Mouse (Mus musculus) neural tube, embryonic 12.5 days (tissue): ENCODE data around the gene Yipf2. TPM values are rescaled to one million over a fixed set of nuclear protein-coding genes. Genes with fewer than 3 reads are reported as not detected.

Source experiments
- ATAC-seq: fragments of 200-750 bp; cut with Nextera tagmentation; 2 replicates; pipeline ENCODE4 v1.8.0; 2017; ENCODE audit warnings: low read depth, mild to moderate bottlenecking, moderate TSS enrichment, moderate library complexity; ENCODE audit not compliant: low FRiP score
- H3K27ac ChIP-seq: fragments of 300-500 bp; sonication (generic); 2 replicates; pipeline ENCODE4 v1.5.1; 2016
- H3K27me3 ChIP-seq: fragments of 300-500 bp; sonication (generic); replicated peaks from 2 replicates; pipeline ENCODE4 v1.6.1; 2016; ENCODE audit warnings: mild to moderate bottlenecking
- H3K36me3 ChIP-seq: fragments of 300-500 bp; sonication (generic); 2 replicates; pipeline ENCODE4 v1.6.1; 2016; ENCODE audit warnings: mild to moderate bottlenecking
- H3K4me1 ChIP-seq: fragments of 300-500 bp; sonication (generic); 2 replicates; pipeline ENCODE4 v1.6.1; 2016
- H3K4me2 ChIP-seq: fragments of 300-500 bp; sonication (generic); replicated peaks from 2 replicates; pipeline ENCODE4 v1.6.1; 2016; ENCODE audit warnings: mild to moderate bottlenecking
- H3K4me3 ChIP-seq: fragments of 300-500 bp; sonication (generic); 2 replicates; pipeline ENCODE4 v1.5.1; 2016
- H3K9ac ChIP-seq: fragments of 300-500 bp; sonication (generic); 2 replicates; pipeline ENCODE4 v1.6.1; 2016; ENCODE audit warnings: mild to moderate bottlenecking
- H3K9me3 ChIP-seq: fragments of 300-500 bp; sonication (generic); 2 replicates; pipeline ENCODE4 v1.6.1; 2016; ENCODE audit warnings: mild to moderate bottlenecking
- WGBS: fragments of 180-500 bp; shearing (Covaris S2); methylation state at CpG from one replicate; pipeline ENCODE4 v1.1.7; 2016; 5-methylcytosine and 5-hydroxymethylcytosine counted together
- polyA plus RNA-seq: library from polyadenylated mRNA; unstranded; fragments of >200 nt; fragmentation: Nextera tagmentation; extraction: Ambion mirVana; gene quantifications from 2 replicates; pipeline ENCODE4 v1.2.1, GENCODE M21; 2016

Gene Yipf2
- polyA plus RNA-seq, 1 experiment from 2014 or later, result 22.1 TPM

DNA sequence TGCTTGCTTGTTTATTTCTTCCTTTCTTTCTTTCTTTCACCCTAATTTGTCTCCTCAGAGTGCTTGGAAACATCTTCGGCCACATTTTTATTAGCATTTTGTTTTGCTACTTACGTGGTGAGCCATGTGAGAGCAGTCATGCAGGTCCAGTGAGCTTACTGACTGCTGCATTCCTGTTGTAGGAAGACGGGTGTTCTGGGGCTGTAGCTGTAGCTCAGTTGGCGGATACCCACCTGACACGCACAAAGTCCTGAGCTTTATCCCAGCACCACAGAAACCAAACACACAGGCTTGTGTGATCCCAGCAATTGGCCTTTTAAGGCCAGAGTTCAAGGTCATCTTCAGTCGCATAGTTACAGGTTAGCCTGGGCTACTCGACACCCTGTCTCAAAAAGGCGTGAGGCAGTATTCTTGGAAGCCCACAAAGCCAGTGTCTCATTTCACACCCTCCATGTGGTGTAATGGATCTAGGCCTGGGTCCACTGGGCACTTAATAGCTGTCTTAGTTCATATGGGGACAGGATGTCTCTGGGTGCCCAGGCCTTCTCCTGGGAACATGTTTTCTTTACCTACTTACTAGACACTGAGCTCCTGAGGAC, 23.9 kb downstream of the Yipf2 start:
- 90% methylated on average over 8 of the region's 8 CpGs for WGBS
- peaks cover 41% of the 10 kb centered on the region for H3K36me3 ChIP-seq

DNA sequence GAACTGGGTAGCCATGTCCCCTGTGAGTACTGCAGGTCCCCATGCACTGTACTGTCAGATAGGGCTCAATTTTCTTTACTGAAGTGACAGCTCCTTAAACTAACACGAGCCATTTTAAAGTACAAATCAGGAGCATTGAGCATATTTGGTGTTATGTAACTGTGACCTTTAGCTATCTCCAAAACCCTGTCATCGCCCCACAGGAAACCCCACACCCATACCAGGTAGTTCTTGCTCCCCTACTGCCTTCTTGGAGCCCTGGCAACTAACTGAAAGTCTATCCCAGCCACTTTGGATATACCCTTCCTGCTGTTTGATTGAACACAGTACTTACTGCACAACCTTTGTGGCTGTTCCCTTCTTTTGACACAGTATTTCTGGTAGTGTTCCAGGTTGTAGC, 25.6 kb downstream of the Yipf2 start:
- H3K9me3 ChIP-seq, result no peaks in the 10 kb centered on the region
- 91% methylated on average over 2 of the region's 2 CpGs for WGBS
- H3K27ac ChIP-seq, result no peak overlapping the region

More for the DNA sequence above, 23.9 kb downstream of the Yipf2 start:
- Histone ChIP-seq H3K9ac (no peak overlapping the region), H3K27ac (no peak overlapping the region), H3K9me3 (no peaks in the 10 kb centered on the region), H3K4me2 (no peak overlapping the region), H3K4me3 (no peak overlapping the region), H3K27me3 (no peaks in the 10 kb centered on the region), H3K4me1 (no peaks in the 10 kb centered on the region)
- no peak for ATAC-seq

DNA sequence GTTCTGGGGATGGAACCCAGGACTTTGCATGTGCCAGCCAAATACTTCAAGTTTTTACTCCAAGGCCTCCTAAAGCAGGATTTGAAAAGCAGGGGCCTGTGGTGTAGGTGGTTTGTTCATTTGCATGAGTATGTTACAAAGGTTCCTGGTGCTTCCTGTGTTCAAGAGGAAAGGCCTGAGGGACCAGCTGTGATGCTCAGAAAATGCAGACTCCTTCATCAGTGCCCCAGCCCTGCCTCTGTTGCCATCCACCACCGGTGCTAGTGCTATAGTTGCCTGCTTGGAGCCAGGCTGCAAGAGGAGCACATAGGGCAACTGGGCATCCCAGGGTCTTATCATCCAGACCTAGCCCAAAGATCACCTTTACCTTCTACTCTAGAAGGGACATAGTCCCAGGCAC, 26.1 kb downstream of the Yipf2 start:
- no peak for ATAC-seq
- no peaks in the 10 kb centered on the region for H3K27me3 ChIP-seq
- H3K9ac ChIP-seq, result no peak overlapping the region
- no peak overlapping the region for H3K4me2 ChIP-seq
- H3K4me3 ChIP-seq, result no peak overlapping the region
- H3K27ac ChIP-seq, result no peak overlapping the region
- no peaks in the 10 kb centered on the region for H3K9me3 ChIP-seq
- 87% methylated on average over 1 of the region's 1 CpGs for WGBS
- no peaks in the 10 kb centered on the region for H3K4me1 ChIP-seq
- peaks cover 31% of the 10 kb centered on the region for H3K36me3 ChIP-seq

More for the DNA sequence above, 25.6 kb downstream of the Yipf2 start:
- Histone ChIP-seq H3K4me1 (no peaks in the 10 kb centered on the region), H3K4me3 (no peak overlapping the region), H3K4me2 (no peak overlapping the region), H3K36me3 (peaks cover 33% of the 10 kb centered on the region), H3K27me3 (no peaks in the 10 kb centered on the region), H3K9ac (no peak overlapping the region)
- no peak for ATAC-seq

DNA sequence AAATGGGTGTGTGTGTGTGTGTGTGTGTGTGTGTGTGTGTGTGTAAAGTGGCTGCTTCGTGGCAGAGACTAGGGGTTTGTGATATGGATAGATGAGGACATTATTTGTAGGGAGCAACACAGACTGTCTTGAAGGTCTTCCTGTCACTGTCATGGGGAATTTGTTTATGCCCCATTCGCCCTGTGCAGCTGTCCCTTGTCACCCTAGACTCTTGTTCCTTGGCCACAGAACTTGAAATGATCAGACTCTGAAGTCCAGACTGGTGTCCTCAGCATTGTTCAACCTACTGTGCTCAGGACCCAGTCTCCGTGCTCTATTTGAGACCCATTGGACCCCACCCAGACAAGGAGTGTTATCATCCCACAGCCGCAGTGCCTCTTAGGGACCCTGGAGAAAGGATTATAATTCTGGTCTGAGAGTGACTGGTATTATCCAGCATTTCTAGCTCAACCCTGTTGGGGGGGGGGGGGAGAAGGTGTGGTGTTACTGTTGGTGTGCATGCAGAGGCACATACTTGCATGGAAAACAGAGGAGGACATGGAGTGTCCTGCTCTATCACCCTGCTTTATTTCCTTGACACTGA, 27.5 kb downstream of the Yipf2 start:
- no peak for ATAC-seq
- WGBS, result 91% methylated on average over 4 of the region's 4 CpGs
- Histone ChIP-seq H3K27ac (no peak overlapping the region), H3K36me3 (peaks cover 22% of the 10 kb centered on the region), H3K4me2 (no peak overlapping the region), H3K9me3 (no peaks in the 10 kb centered on the region), H3K4me1 (no peaks in the 10 kb centered on the region), H3K4me3 (no peak overlapping the region), H3K9ac (no peak overlapping the region), H3K27me3 (no peaks in the 10 kb centered on the region)

DNA sequence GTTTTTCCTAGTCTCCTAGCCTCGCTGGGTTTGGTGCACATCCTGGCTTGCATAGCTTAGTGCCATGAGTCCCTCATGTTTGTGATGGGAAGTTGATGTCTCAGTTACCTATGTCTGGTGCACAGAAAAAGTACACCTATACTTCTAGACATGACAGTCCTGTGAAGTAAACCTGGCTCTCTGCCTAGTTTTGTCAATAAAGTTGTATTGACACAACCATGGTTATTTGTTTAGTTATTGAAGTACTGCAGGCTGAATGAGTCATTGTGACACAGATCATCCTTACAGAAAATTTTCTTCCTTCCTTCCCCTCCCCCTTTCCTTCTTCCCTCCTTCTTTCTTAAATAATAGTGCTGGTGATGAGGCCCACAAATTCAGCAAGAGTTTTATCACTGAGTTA, 28.2 kb downstream of the Yipf2 start:
- no peak overlapping the region for H3K9ac ChIP-seq
- H3K4me3 ChIP-seq, result no peak overlapping the region
- H3K4me1 ChIP-seq, result no peaks in the 10 kb centered on the region
- ATAC-seq, result no peak
- H3K9me3 ChIP-seq, result no peaks in the 10 kb centered on the region
- H3K36me3 ChIP-seq, result peaks cover 16% of the 10 kb centered on the region; the same call in 1 of the 2 replicates
- H3K27me3 ChIP-seq, result no peaks in the 10 kb centered on the region
- no peak overlapping the region for H3K27ac ChIP-seq
- 93% methylated on average over 1 of the region's 1 CpGs for WGBS
- H3K4me2 ChIP-seq, result no peak overlapping the region

DNA sequence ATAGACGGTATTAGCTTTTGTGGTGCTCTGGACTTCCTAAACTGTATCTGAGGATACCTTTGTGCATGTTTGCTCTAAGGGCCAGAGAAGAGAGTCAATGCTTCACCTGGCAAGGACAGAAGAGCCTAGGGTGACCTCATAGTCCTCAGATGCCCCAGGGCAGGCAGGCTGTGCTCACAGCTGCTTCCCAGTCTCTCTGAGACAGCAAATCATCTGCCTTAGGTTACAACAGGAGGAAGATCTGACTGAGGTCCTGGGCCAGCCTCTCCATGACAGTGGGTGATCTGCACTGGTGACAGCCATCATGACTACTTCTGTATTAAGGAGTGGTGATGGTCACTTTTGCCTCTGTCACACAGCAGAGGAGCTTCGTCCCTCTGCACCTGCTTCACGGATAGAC, 33.5 kb downstream of the Yipf2 start:
- Histone ChIP-seq H3K4me3 (no peak overlapping the region), H3K27me3 (no peaks in the 10 kb centered on the region), H3K27ac (no peak overlapping the region), H3K9ac (no peak overlapping the region), H3K4me1 (peaks cover 9% of the 10 kb centered on the region), H3K9me3 (no peaks in the 10 kb centered on the region), H3K4me2 (no peak overlapping the region), H3K36me3 (peaks cover 27% of the 10 kb centered on the region; the same call in 1 of the 2 replicates)
- 92% methylated on average over 3 of the region's 3 CpGs for WGBS
- ATAC-seq, result no peak

DNA sequence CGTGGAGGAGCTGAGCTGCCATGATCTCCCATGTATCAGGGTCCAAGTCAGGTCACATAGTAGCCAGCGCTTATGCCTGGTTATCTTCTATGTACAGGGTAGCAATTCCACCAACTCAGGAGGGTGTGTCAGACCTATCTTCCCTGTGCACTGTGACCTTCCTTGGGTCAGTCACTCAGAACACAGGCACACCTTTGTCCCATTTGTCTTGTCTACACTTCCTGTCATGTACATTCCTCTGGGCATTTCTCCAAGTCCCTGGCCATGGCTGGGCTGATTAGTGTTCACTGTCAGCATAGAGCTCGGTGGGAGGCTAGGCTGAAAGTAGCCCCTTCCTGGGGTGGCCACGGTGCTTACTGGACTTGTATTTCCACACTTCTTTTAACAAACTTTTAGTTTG, 34.3 kb downstream of the Yipf2 start:
- H3K9ac ChIP-seq, result no peak overlapping the region
- H3K36me3 ChIP-seq, result peaks cover 29% of the 10 kb centered on the region; the same call in 1 of the 2 replicates
- H3K4me1 ChIP-seq, result peaks cover 9% of the 10 kb centered on the region
- ATAC-seq, result no peak
- H3K4me2 ChIP-seq, result no peak overlapping the region
- H3K27me3 ChIP-seq, result no peaks in the 10 kb centered on the region
- 91% methylated on average over 4 of the region's 4 CpGs for WGBS
- no peak overlapping the region for H3K4me3 ChIP-seq
- H3K9me3 ChIP-seq, result no peaks in the 10 kb centered on the region
- H3K27ac ChIP-seq, result no peak overlapping the region

DNA sequence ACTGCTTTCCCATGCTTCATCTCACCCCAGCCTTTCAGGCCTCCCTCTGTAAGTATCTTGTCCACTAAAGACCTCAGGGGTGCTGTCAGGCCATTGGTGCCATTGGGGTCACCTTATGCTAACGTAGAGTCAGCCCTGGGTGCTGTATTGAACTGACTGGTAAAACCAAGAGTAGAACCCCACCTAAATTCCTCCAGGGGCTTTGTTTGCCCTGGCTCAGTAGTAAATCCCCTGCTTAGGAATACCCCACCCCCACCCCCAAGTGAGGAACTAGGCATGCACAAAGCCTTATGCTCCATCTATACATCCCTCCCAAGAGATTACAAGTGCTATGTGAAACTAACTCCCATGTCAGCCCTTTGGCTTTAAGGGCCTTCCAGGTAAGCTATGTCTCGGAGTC, 35.1 kb downstream of the Yipf2 start:
- H3K4me2 ChIP-seq, result no peak overlapping the region
- H3K9ac ChIP-seq, result no peak overlapping the region
- no peak overlapping the region for H3K4me3 ChIP-seq
- H3K36me3 ChIP-seq, result peaks cover 27% of the 10 kb centered on the region; the same call in 1 of the 2 replicates
- ATAC-seq, result no peak
- peaks cover 9% of the 10 kb centered on the region for H3K4me1 ChIP-seq
- WGBS, result 93% methylated on average over 2 of the region's 2 CpGs
- H3K9me3 ChIP-seq, result no peaks in the 10 kb centered on the region
- no peak overlapping the region for H3K27ac ChIP-seq
- H3K27me3 ChIP-seq, result no peaks in the 10 kb centered on the region

DNA sequence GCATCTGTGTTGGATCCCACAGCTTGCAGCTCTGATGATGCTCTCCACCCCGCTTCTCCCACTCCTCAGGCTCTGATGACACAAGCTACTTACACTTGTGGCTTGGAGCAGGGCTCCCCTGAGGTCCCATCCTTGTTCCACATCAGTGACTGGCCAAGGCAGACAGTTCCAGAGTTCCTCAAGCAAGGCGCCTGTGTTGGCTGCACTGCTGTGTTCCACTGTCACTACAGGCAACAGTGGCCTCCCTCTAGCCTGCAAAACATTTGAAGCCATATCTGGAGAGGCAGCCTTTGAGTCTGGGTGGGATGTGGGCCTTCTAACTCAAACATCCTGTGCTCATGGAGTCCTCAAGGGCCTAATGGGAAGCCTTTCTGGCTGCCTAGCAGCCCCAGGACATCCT, 35.6 kb downstream of the Yipf2 start:
- Histone ChIP-seq H3K27me3 (no peaks in the 10 kb centered on the region), H3K4me2 (no peak overlapping the region), H3K36me3 (peaks cover 22% of the 10 kb centered on the region; the same call in 1 of the 2 replicates), H3K9me3 (no peaks in the 10 kb centered on the region), H3K4me1 (peaks cover 9% of the 10 kb centered on the region), H3K27ac (no peak overlapping the region), H3K9ac (no peak overlapping the region), H3K4me3 (no peak overlapping the region)
- WGBS, result 94% methylated on average over 2 of the region's 2 CpGs
- ATAC-seq, result no peak

DNA sequence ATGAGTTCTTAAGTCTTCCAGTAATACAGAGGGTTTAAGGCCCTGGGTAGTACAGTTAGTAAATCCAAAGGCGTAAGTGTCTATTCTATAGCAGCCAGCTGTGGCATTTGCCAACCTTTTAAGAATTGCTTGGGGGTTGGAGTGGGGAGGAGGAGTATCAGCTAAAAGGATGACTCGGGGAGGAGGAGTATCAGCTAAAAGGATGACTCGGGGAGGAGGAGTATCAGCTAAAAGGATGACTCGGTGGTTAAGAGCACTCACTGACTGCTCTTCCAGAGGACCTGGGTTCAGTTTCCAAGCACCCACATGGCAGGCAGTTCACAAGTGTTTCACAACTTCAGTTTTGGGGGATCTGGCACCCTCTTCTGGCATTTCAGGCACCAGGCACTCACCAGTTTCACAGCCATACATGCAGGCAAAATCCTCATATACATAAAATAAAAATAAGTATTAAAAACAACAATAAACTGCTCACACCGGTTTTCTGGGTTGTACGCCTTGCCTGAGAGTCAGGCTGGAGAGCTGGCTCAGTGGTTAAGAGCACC, 37.4 kb downstream of the Yipf2 start:
- H3K9me3 ChIP-seq, result no peaks in the 10 kb centered on the region
- H3K4me3 ChIP-seq, result no peak overlapping the region
- H3K4me2 ChIP-seq, result no peak overlapping the region
- no peaks in the 10 kb centered on the region for H3K27me3 ChIP-seq
- H3K9ac ChIP-seq, result no peak overlapping the region
- WGBS, result 88% methylated on average over 6 of the region's 6 CpGs
- H3K27ac ChIP-seq, result no peak overlapping the region
- ATAC-seq, result no peak
- H3K36me3 ChIP-seq, result peaks cover 26% of the 10 kb centered on the region
- peaks cover 9% of the 10 kb centered on the region for H3K4me1 ChIP-seq

DNA sequence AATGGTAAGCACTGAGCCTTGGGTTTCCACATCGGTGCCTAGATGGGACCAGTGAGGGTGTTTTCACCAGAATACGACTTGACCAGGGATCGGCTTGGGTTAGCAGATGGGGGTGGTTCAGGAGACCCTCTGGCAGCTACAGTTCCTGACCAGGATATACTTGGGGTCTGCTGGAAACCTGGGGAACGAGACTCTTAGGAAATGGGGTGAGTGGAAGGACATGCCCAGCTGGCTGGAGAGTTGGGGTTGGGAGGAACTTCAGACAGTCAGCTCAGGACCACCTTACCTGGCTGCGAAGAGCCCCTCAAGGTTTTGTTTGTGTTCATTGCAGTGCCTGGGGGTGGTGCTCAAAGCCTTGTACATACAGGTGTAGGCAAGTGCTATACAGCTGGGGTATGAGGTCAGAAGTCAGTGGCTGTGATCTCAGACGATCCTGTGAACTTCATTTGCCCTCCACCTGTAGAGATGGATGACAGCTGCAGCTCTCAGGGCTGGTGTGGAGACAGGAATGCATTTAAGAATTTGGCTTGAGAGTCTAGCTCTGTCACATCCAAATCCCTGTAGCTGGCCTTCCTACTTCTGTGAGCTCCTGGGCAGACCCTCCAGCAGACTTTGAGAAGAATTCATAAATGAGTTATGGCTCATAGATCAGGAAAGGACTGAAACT, 38.9 kb downstream of the Yipf2 start:
- Histone ChIP-seq H3K27me3 (no peaks in the 10 kb centered on the region), H3K4me1 (peaks cover 14% of the 10 kb centered on the region), H3K9me3 (no peaks in the 10 kb centered on the region), H3K9ac (no peak overlapping the region), H3K4me3 (no peak overlapping the region), H3K27ac (no peak overlapping the region), H3K4me2 (no peak overlapping the region), H3K36me3 (peaks cover 30% of the 10 kb centered on the region)
- no peak for ATAC-seq
- 90% methylated on average over 6 of the region's 6 CpGs for WGBS

DNA sequence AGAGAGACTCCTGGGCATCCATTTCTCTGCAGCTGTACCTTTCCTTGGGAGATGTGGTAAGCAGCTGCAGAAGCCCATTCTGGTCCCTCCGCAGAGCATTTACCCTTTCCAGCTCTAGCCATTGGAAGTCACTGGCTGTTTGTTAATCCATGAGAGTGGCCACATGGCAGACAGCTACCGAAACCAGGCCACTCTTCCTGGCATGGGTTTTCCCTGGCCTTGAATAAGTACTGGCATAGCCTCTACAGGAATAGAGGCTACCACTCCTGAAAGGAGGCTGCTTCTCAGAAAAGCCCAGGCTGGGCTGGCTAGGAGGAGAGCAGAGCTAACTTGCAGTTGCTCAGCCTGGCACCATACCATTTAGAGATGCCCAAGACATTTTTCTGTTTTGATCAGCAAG, 41.6 kb downstream of the Yipf2 start:
- no peak overlapping the region for H3K4me2 ChIP-seq
- H3K27ac ChIP-seq, result no peak overlapping the region
- no peaks in the 10 kb centered on the region for H3K27me3 ChIP-seq
- H3K9me3 ChIP-seq, result no peaks in the 10 kb centered on the region
- peaks cover 26% of the 10 kb centered on the region for H3K36me3 ChIP-seq
- 94% methylated on average over 2 of the region's 2 CpGs for WGBS
- peaks cover 13% of the 10 kb centered on the region for H3K4me1 ChIP-seq
- no peak overlapping the region for H3K9ac ChIP-seq
- no peak for ATAC-seq
- no peak overlapping the region for H3K4me3 ChIP-seq
